In genomic region chr1:36194482-36194881, GRCm38 (mm10) we compare ENCODE assay signal across 26 mouse cellular contexts.
"Had no signal": no experiment of that assay in that cellular context is flagged by ENCODE, and none has a peak within 500 bp of the region (broad histone marks: within the 10 kb centered on the region; RNA-seq: fewer than 3 reads in every experiment).

No protein-coding gene starts in this region.

- H3K4me2 ChIP-seq: heart, embryonic 11.5 days; heart, embryonic 13.5 days; heart, embryonic 15.5 days; hindbrain, embryonic 13.5 days; hindbrain, embryonic 15.5 days; kidney, embryonic 15.5 days; limb, embryonic 13.5 days; limb, embryonic 15.5 days; liver, embryonic 12.5 days had no signal

- H3K27me3 ChIP-seq: heart, embryonic 13.5 days; heart, embryonic 15.5 days; hindbrain, embryonic 13.5 days; hindbrain, embryonic 15.5 days; kidney, embryonic 15.5 days; limb, embryonic 13.5 days; limb, embryonic 15.5 days; liver, embryonic 12.5 days had no signal

- H3K27ac ChIP-seq: heart, embryonic 13.5 days; heart, embryonic 15.5 days; hindbrain, embryonic 13.5 days; hindbrain, embryonic 15.5 days; hindbrain, postnatal 0 days; kidney, embryonic 15.5 days; kidney, postnatal 0 days; limb, embryonic 13.5 days; limb, embryonic 15.5 days; liver, embryonic 12.5 days; liver, embryonic 14.5 days had no signal

- H3K4me3 ChIP-seq: heart, embryonic 13.5 days; heart, embryonic 15.5 days; hindbrain, embryonic 13.5 days; hindbrain, embryonic 15.5 days; kidney, embryonic 15.5 days; limb, embryonic 13.5 days; limb, embryonic 15.5 days; liver, embryonic 12.5 days had no signal

- H3K4me1 ChIP-seq: hindbrain, embryonic 13.5 days; hindbrain, embryonic 15.5 days; kidney, embryonic 15.5 days; limb, embryonic 13.5 days; limb, embryonic 15.5 days; liver, embryonic 12.5 days had no signal

- H3K9me3 ChIP-seq: heart, embryonic 13.5 days; heart, embryonic 15.5 days; hindbrain, embryonic 13.5 days; hindbrain, embryonic 15.5 days; kidney, embryonic 15.5 days; limb, embryonic 13.5 days; limb, embryonic 15.5 days; liver, embryonic 12.5 days had no signal

- H3K9ac ChIP-seq: heart, embryonic 13.5 days; heart, embryonic 15.5 days; hindbrain, embryonic 13.5 days; hindbrain, embryonic 15.5 days; kidney, embryonic 15.5 days; limb, embryonic 13.5 days; limb, embryonic 15.5 days; liver, embryonic 12.5 days; liver, embryonic 14.5 days had no signal

- ATAC-seq: hindbrain, postnatal 0 days; intestine, embryonic 16.5 days; liver, embryonic 12.5 days had no signal

- DNase-seq: gastrocnemius, postnatal 14 days; gastrocnemius, postnatal 36 days; heart, adult 18-20 months; heart, postnatal 14 days; heart, postnatal 36 days; kidney, adult 11 months; kidney, adult 2 months; kidney, adult 9 months; kidney, postnatal 14 days; kidney, postnatal 36 days; layer of hippocampus, adult 9-11 months; layer of hippocampus, postnatal 36 days; left cerebral cortex, postnatal 4 days had no signal
